Mouse (Mus musculus) ovary, postnatal 36 days (tissue): Measurements from ENCODE around the gene Rgs11.
A peak's percentile ranks its signal among the peaks of the same experiment; 100 is the strongest.
"Not testable (repeated sequence)": the region's sequence is repeated elsewhere in the genome, so short reads cannot be mapped to it uniquely, and the experiment has no call there.

Experiments used
- DNase-seq: peaks from one replicate; pipeline ENCODE4 v3.0.0; 2022; ENCODE audit warnings: low spot score, mixed read lengths

Rgs11 gene

GRCm38 (mm10) chr17:26202737-26203136, at the start of gene Rgs11:
TSS of gene Rgs11 (plus strand) at chr17:26202951.
- peak; percentile 58 for DNase-seq

DNA sequence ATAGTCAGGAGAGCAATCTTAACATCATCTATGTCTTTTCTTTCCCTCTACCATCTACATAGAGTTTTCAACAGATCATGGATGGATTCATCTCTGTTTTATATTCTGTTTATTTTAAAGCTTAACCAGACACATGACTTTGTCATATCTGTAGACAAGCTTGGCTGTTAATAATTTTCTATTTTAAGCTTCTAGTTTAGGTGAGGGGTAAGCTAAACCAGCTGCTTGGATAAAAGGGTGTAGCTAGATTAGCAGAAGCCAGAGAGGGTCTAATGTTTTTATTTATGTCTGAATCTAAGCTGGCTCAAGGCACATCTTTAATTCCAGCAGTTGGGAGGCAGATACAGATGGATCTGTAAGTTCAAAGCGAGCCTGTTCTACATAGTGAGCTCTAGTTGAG, 40.0 kb upstream of the Rgs11 start:
- no peak for DNase-seq

GRCm38 (mm10) chr17:26168039-26168438, 34.7 kb upstream of the Rgs11 start:
- no peak for DNase-seq

DNA sequence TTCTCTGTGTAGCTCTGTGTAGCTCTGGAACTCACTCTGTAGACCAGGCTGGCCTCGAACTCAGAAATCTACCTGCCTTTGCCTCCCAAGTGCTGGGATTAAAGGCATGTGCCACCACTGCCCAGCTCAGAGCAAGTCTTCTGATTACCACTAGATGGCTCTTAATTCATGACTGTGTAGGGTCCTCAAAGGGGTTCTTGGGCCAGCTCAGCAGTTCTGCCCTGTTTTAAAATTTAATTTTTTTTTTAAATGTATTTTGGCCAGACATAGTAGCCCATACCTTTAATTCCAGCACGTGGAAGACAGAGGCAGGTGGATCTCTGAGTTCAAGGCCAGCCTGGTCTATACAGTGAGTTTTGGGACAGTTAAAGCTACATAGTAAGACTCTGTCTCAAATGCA, 27.5 kb upstream of the Rgs11 start:
- DNase-seq, result not testable (repeated sequence)

GRCm38 (mm10) chr17:26178611-26179010, 24.1 kb upstream of the Rgs11 start:
- DNase-seq, result no peak

DNA sequence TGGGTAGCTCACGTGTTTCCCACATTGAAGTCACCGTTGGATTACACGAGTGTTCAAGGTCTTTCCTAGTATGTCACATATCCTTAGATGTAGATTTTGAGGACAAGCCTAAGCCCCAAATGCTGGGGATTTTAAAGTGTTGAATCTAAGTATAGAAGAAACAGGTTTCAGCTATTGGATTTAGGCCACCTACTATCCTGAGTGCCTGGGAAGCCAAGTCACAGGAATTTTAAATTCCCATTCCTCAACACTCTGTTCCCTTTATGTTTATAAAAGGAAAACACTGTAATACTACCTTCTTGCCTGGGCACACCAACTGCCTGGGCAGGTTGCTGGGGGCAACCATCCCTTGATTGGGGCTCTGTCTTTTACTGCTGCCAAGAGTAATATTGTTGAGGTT, 21.6 kb upstream of the Rgs11 start:
- DNase-seq, result no peak

DNA sequence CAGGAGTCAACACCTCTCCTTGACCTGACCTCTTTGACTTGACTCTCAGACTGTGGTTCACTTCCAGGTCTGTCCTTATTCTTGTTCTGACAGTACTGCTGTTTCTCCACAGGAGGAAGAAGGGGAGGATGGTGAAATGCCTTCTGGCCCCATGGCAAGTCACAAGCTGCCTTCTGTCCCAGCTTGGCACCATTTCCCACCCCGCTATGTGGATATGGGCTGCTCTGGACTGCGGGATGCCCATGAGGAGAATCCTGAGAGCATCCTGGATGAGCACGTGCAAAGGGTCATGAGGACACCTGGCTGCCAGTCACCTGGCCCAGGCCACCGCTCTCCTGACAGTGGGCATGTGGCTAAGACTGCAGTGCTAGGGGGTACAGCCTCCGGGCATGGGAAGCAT, 15.2 kb upstream of the Rgs11 start:
- DNase-seq, result no peak

DNA sequence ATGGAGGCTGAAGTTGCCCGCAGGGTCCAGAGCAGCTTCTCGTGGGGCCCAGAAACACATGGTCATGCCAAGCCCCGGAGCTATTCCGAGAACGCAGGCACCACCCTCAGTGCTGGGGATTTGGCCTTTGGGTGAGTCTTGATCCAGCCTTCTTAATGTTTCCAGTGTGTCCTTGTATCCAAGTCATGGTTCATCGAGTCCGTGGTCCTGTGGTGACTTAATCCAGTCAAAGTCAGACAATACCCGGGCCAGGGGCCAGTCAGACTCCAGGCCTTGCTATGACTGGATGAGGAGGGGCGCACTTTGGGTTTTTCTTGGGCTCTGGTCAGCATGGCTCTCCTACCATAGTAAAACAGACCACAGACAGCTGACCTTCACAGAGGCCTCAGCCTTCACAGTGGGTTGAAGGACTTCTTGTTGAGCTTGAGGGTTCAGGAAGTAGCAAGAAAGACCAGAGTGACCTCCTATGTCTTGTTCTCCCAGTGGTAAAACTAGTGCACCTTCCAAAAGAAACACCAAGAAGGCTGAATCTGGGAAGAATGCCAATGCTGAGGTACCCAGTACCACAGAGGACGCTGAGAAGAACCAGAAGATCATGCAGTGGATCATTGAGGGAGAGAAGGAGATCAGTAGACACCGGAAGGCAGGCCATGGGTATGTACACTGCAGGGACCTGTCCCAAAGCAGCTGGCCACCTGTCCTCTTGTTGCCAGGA, 14.5 kb upstream of the Rgs11 start:
- DNase-seq, result no peak

GRCm38 (mm10) chr17:26191486-26191885, 11.3 kb upstream of the Rgs11 start:
- not testable (repeated sequence) for DNase-seq

DNA sequence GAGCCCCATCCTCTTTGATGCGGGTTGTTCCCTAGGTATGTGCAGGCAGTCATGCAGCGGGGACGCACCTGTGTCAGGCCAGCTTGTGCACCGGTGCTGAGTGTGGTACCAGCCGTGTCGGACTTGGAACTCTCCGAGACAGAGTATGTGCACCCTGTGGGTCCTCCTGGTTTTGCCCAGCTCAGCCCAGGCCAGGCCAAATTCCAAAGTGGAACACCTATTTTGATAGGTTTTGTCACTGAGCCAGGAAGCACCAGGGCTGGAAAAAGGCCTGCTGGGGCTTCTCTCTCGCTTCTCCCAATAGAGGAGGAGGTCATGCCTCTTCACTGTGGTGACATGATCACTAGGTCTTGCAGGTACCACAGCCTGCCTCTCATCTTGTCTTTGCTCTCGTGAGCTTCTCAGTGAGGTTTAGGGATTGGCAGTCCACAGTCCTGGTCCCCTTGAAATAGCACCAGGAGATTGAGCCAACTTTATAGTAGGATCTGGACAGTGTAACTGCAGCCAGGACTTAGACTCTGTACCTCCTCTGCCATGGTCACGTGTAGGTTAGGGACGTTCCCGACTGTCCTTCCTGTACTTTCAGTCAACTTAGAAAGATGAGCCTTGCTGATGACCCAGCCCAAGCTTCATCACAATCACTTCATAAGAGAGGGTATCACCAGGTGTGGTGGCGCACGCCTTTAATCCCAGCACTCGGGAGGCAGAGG, 10.1 kb upstream of the Rgs11 start:
- no peak for DNase-seq

- DNase-seq, result no peak
Observed at GRCm38 (mm10) chr17:26198892-26199291, 3.9 kb upstream of the Rgs11 start, which contains the start of gene Pdia2. TSS of gene Pdia2 (minus strand) at chr17:26199087.

GRCm38 (mm10) chr17:26200831-26201705, 1.7 kb upstream of the Rgs11 start:
- DNase-seq, result peak; percentile 48

DNA sequence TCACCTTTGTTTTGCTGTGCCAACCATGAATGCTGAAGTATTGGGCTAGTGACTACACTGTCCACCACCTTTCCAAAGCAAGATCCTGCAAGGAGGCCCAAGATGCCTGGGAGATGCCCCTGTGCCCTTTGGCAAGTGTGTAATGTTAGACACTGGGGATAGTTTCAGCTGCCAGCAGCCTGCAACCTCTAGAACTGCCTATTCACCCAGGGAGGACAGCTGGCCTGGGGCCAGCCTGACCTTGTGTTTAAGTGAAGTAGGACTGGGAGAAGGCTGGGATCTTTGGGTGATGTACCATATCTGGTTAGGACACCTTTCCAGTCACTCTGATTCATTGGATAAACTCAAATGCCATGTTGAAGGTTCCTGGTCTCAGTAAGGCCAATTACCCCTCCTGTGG, 753 bp upstream of the Rgs11 start:
- no peak for DNase-seq

DNA sequence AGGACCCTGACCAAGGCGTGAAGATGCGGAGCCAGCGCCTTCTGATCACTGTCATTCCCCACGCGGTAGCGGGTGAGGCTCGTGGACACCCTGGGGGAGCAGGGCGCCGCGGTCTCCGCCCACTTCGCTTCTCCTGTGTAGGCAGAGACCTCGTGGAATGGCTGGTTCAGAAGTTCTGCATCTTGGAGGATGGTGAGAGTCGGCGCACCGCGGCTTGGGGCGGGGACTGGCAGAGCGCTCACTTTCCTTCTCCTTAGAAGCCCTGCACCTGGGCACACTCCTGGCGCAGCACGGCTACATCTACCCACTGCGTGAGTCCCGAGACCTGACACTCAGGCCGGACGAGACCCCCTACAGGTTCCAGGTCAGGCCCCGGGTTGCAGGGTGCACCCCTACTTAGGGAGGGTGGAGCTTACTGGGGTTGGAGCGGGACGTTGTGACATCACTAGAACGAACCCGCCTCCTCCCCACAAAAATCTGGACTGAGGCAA, 615 bp downstream of the Rgs11 start:
- DNase-seq, result peak; percentile 44

DNA sequence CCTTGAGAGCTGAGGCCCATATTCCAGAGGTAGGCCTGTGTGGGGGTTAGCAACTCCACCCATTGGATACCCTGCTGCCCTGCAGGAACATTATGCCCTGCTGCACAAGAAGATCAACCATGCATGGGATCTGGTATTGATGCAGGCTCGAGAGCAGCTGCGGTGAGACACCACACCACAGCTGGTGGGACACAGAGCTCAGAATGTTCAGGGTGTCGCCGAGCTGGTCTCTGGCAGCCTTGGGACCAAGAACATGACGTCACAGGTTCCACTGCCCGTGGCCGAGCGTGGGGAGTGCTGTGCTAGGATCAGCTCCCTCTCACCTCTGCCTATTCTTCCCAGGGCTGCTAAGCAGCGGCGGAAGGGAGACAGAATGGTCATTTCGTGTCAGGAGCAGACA, 2.0 kb downstream of the Rgs11 start:
- DNase-seq, result no peak

DNA sequence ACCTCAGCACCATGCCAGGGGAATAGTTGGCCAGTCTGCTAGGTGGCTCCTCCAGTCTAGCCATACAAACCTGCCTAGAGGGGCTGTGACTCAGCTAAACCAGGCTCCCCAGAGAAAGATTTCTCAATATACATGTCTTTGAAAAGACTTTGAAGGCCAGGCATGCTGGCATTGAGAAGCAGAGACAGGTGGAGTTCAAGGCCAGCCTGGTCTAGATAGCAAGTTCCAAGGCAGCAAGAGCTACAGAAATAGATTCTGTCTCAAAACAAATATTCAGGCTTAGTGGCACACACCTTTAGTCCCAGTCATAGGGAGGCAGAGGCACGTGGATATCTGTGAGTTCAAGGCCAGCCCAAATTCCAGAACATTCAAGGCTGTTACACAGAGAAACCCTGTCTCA, 3.6 kb downstream of the Rgs11 start:
- DNase-seq, result no peak

- DNase-seq, result no peak
Observed at GRCm38 (mm10) chr17:26207686-26208085, 4.9 kb downstream of the Rgs11 start, which contains the start of gene Arhgdig. TSS of gene Arhgdig (minus strand) at chr17:26207786.

DNA sequence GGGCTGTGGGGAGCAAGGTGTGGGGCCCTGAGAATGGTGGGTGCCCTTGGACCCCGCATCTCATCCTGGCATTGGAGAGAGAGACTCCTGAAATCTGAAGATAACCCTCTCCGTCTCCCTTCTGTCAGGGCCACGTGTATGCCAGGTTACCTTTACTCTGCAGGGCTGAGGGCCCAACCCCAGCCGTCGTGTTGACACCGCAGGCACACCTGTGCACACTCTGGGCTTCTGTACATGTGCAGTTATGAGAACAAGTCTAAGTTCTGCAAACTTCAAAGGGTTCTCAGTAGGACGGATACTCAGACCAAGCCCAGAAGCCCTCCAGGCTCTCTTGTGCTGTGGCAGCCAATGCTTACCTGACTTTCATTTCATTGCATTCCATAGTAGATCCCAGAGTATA, 9.5 kb downstream of the Rgs11 start:
- no peak for DNase-seq

DNA sequence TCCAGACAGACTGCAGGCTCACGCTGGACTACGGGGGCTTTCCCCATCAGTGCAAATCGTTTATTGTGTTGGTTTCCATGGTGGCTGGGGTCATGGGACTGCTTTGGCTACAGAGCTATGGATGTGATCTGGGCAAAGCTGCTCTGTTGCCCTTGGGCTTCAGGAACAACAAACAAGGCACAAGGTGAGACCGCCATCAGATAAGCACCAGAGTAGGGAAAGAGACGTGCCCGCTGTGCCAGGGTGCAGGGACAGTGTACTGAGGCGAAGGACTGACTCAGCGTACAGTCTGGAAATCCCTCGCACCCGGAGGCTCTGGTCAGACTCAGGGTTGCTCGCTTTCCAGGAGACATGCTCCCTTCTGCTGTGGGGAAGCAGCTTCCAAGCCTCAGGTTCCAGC, 9.9 kb downstream of the Rgs11 start:
- no peak for DNase-seq

DNA sequence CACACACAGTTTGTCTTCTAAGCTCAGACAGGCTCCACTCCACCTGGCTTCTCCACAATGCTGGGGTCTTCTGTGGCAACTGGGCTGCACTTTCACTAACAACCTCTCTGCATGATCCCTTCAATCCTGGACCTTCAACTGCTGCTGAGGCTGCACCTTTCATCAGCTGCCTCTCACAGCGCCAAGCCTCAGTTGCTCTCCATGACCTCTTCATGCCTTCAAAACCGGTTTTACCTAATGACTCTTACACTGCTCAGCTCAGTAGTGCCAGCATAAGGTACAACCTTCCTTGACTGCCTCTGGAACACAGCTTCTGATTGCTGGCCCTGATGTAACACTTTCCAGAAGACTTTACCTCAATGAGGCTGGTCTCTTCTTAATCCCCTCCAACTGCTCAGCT, 18.8 kb downstream of the Rgs11 start:
- DNase-seq, result no peak

DNA sequence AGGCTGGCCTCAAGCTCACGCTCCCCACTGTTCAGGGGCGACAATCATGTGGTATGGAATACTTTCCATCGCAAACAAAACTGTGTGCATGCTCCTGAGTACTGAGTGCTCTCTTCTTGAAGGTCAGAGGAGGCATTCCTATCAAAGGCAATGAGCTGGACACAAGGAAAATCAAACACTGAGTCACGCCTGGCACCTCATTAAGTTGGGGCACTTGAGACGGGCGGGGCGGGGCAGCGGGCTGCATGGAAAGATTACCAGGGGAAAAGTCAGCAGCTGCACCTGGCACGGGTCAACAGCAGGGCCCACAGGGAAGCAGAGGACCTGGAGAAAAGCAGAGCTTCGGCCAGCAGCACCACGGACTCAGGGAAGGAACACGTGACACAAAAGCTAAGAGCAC, 22.4 kb downstream of the Rgs11 start:
- DNase-seq, result no peak

DNA sequence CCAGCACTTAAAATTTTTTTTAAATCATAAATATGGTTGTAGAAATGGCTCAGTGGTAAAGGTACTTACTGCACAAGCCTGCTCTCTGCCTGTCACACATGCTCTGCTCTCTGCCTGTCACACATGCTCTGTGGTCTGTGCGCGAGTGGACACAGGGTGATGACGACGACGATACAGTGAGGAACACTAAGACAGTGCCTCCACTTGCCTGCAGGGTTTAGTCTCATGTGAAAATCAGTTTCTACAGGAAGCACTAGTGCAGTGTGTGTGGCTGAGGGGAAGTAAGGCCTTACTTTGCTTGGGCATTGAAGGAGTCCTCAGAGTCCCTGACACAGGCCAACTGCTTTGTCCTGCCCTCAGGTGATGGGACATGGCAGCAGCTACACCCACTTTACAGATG, 27.0 kb downstream of the Rgs11 start:
- no peak for DNase-seq
